Mouse (Mus musculus) kidney, adult 8-10 months (tissue): ENCODE measurements around the gene Gm4070.
A peak's percentile ranks its signal among the peaks of the same experiment; 100 is the strongest.
"Not testable (repeated sequence)": the region's sequence is repeated elsewhere in the genome, so short reads cannot be mapped to it uniquely, and the experiment has no call there.

ENCODE experiments used
- DNase-seq, 2 experiments: peaks; one replicate each; pipeline ENCODE4 v3.0.0; 2022

Gene Gm4070

DNA sequence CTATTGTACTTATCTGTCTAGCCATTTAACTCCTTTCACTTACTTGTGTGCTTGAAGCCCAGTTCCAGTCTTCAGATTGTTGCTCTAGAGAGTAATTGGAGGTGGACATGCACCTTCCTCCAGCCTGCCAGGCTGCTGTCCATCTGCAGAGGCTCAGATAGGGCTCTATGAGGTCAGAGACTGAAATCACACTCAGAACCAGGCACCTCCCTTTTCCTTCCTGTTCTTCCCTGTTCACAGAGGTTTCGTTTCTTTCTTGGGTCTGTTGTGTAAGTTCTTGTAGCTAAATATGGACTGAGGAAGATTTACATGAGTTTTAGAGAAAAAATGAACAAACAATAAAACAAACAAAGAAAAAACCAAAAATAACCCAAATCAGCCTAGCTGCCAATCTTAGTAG is at the start of gene Gm4070:
TSS of gene Gm4070 (minus strand) at position 156 of the 400 bp plus-strand sequence.
- DNase-seq = peak; percentile 0 to 2

DNA sequence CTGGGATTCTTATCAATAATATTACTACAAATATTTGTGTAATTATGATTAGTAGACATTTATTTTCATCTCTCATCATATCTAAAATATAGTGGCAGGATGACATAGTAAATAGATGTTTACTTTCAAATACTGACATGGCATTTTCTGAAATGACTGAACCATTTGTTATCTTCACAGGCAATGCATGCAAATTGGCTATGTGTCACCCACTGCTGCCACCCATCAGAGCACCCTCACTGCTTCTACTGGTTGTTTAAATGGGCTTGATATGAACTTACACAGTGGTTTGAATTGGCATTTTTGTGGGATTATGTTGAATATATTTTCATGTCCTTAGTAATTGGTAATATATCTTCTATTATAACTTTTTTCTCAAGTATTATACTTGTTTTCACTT is 773 bp upstream of the Gm4070 start:
- DNase-seq = not testable (repeated sequence)

DNA sequence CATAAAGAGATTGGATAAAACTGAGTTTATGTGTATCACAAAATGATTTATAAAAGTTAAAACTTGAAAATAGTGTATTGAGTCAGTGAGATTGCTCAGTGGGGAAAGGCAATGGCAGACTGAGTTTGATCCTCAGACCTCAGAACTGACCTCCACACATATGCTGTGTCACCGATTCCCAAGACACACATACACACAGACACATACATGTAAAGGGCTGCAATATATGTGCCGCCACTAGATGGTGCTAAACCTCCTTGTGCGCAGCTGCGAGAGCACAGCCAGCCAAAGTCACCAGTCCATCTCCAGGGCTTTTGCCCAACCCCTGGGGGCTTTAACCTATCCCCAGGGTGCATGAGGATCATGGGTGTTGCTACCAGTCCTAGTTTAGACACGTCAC is 1.4 kb downstream of the Gm4070 start:
- not testable (repeated sequence) for DNase-seq

DNA sequence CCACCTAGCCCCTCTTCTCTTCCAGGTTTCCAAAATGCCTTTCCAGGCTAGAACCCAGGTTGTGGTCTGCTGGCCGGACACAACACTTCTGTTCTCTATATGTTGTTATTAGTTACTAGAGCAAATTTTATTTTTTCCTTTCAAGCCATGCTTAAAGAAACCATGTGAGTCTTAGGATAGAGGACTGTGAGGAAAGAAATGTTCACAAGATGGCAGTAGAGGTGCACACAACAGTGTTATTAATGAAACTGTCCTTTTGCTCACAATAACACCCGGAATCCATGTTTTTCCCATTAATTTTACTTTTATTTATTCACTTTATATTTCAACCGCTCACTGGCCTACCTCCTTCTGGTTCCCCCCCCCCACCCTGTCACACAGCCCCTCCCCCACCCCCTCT is 8.5 kb downstream of the Gm4070 start:
- not testable (repeated sequence) for DNase-seq

DNA sequence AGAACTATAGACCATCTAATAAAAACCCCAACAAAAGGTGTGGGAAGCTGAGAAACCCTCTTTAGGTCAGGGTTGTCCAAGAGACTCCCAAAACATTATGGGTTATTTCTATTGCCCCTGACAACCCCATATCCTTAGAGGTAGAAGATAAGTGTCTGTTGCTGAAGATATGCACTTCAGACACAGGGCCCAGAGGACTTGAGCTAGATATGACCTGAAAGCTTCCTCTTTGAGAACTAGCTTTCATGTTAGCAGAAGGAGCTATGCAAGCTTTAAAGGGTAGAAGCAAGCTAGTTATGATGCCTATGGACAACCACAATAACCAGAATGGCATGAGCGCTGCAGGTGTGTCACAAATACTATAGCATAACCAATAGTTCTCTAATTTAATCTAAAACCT is 21.6 kb downstream of the Gm4070 start:
- DNase-seq = not testable (repeated sequence)

DNA sequence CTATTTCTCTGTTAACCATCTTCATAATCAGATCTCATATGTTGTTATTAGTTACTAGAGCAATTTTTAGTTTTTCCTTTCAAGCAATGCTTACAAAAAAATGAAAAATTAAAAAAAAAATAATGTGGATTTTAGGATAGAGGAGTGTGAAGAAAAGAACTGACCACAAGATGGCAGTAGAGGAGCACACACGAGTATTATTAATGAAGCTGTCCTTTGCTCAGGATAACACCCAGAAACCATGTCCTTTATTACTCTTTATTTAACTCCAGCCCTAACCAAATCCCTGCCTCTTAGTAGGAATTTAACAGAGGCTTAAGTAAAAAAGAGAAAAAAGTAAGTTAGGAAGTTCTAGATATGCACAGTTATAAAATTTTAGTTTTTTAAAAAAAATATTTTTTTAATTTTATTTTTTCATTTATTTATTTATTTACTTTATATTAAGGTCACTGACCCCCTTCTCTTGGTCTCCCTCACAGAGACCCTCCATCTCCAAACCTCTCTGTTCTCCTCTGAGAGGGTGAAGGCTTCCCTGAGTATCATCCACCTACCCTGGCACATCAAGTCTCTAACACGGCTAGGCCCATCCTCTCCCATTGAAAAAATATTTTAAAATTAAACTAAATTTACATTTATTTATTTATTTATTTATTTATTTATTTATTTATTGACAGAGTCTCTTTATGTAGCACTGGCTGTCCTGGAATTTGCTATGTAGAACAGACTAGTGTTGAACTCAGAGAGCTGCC is 70.0 kb downstream of the Gm4070 start:
- DNase-seq = not testable (repeated sequence)

DNA sequence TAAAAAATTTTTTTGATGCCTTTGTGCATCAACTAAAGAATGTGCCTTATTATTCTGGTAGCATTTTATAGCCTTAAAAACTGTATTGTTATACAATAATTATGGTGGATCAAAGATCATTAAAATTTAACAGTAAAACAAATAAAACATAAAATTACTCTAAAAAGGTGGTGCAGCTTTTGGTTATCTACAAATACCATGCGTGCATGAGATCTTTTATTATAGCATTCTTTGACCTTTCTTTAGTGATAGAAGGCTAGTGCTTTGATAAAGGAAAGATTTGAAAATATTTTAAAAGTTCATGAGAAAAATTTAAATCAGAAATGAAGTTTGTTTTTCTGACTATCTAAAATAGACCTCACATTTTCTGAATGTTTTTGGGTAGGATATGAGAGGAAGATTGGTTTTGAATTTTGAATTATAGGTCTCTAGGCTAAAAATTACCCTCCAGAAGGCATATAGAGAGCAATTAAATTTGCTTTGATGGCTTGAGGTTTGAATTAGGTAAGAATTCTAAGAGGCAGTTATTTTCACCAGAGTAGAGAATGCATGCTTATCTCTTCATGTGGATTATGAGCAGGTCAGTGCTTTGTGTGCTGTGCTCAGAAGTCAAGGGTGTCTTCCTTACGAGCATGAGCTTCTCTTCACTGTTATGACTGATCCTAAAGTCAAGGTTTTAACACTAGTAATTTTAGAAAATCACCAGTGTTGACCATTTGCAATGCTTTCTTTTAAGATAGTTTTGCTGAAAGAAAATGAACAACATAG is 73.9 kb downstream of the Gm4070 start:
- DNase-seq = not testable (repeated sequence)

DNA sequence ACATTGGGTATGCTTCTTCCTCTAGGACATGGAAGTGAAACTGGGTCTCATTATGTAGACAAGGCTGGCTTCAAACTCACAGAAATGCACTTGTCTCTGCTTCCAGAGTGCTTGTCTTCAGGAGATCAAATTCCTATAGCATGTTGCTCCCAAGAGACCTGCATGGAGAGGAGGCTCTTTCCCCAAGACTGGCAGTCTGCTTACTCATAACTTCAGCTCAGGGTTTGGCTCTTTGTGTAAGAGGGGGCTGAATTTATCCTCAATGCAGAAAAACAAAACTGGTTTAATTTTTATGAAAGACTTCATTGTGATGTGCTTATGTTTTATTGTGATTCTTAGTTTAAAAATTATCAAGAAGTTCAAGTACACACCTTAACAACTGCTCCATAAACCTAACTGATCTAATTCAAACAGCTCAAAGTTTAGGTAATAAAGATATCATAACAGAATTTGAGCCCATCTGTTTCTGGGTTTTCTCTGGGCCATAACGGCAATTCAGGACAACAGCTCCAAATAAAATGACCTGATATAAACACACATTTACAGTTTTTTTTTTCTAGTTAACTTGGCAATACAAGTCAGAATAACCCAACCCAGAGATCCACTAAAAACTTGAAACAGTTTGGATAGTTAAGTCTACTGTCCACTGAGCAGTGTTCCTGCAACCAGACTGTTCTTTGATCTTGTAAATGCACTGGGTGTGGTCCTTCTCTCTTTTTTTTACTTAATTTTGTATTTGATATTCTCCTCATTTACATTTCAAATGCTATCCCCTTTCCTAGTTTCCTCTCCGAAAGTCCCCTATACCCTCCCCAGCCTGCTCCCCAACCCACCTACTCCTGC is 97.8 kb downstream of the Gm4070 start:
- not testable (repeated sequence) for DNase-seq
